Mouse (Mus musculus) hindbrain, embryonic 14.5 days (tissue): ENCODE measurements around the gene Ang4. TPM values are rescaled to one million over a fixed set of nuclear protein-coding genes. Genes with fewer than 3 reads are reported as not detected.
"Not testable (repeated sequence)": the region's sequence is repeated elsewhere in the genome, so short reads cannot be mapped to it uniquely, and the experiment has no call there.

Source experiments
- ATAC-seq: fragments of 200-750 bp; cut with Nextera tagmentation; 2 replicates; pipeline ENCODE4 v1.8.0; 2017; ENCODE audit warnings: moderate number of reproducible peaks, mild to moderate bottlenecking, moderate TSS enrichment, moderate library complexity; ENCODE audit not compliant: low FRiP score
- DNase-seq: peaks from one replicate; pipeline ENCODE4 v3.0.0-alpha.2; 2015; ENCODE audit warnings: low spot score
- H3K27ac ChIP-seq: fragments of 300-500 bp; sonication (generic); 2 replicates; pipeline ENCODE4 v1.5.1; 2014; ENCODE audit warnings: mild to moderate bottlenecking, moderate library complexity
- H3K27me3 ChIP-seq: fragments of 300-500 bp; sonication (generic); 2 replicates; pipeline ENCODE4 v1.6.1; 2014; ENCODE audit warnings: mild to moderate bottlenecking, low read length, mixed read lengths; ENCODE audit not compliant: control insufficient read depth, insufficient read depth
- H3K36me3 ChIP-seq: fragments of 300-500 bp; sonication (generic); replicated peaks from 2 replicates; pipeline ENCODE4 v1.6.1; 2014; ENCODE audit not compliant: control insufficient read depth, insufficient read depth
- H3K4me1 ChIP-seq: fragments of 300-500 bp; sonication (generic); replicated peaks from 2 replicates; pipeline ENCODE4 v1.6.1; 2014; ENCODE audit warnings: antibody characterized with exemption, low read length, mixed read lengths; ENCODE audit not compliant: control insufficient read depth, insufficient read depth
- H3K4me2 ChIP-seq: fragments of 300-500 bp; sonication (generic); replicated peaks from 2 replicates; pipeline ENCODE4 v1.6.1; 2014; ENCODE audit warnings: mild to moderate bottlenecking, moderate library complexity
- H3K4me3 ChIP-seq: fragments of 300-500 bp; sonication (generic); replicated peaks from 2 replicates; pipeline ENCODE4 v1.5.1; 2014; ENCODE audit warnings: mild to moderate bottlenecking, low read length
- H3K9ac ChIP-seq: fragments of 300-500 bp; sonication (generic); 2 replicates; pipeline ENCODE4 v1.6.1; 2014
- H3K9me3 ChIP-seq: fragments of 300-500 bp; sonication (generic); 2 replicates; pipeline ENCODE4 v1.6.1; 2016; ENCODE audit warnings: low read length; ENCODE audit not compliant: control insufficient read depth
- WGBS: fragments of 180-500 bp; shearing (Covaris S2); extraction: QIAGEN DNeasy Blood & Tissue Kit; methylation state at CpG from one replicate; pipeline ENCODE4 v1.1.7; 2014; 5-methylcytosine and 5-hydroxymethylcytosine counted together
- polyA plus RNA-seq: library from polyadenylated mRNA; unstranded; fragments of >200 nt; fragmentation: Nextera tagmentation; extraction: Ambion mirVana; gene quantifications from 2 replicates; pipeline ENCODE4 v1.2.1, GENCODE M21; 2014

Ang4 gene
- polyA plus RNA-seq, result not detected in 2 replicates

DNA sequence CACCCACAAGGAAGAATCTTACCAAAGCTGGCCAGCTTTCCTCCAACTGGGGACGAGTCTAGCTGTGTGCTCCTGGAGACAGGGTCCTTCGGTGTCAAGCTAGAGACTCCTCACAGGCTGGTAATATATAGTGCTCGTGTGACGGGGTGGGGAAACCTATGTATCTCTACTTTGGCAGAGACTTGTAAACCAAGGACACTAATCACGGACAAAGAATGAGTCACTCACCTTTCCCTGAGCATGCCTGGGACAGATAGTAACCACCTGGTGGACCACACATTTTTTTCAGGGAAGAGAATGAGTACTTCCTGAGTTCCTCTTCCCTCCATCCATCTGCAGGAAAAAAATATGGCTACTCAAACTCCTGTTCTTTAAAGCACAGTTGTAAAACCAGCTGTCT is at the start of gene Ang4:
Gene Ang4, minus strand, starts transcription at position 101 of the 400 bp plus-strand sequence.
- WGBS, result 80% methylated on average over 5 of the region's 5 CpGs
- Histone ChIP-seq H3K4me3 (no peak within 1 kb of the TSS), H3K4me2 (no peak within 1 kb of the TSS), H3K27ac (no peak within 1 kb of the TSS), H3K9ac (no peak within 1 kb of the TSS), H3K36me3 (no peaks in the 10 kb centered on the region), H3K9me3 (no peaks in the 10 kb centered on the region), H3K27me3 (no peaks in the 10 kb centered on the region), H3K4me1 (no peaks in the 10 kb centered on the region)
- ATAC-seq, result no peak
- DNase-seq, result no peak

DNA sequence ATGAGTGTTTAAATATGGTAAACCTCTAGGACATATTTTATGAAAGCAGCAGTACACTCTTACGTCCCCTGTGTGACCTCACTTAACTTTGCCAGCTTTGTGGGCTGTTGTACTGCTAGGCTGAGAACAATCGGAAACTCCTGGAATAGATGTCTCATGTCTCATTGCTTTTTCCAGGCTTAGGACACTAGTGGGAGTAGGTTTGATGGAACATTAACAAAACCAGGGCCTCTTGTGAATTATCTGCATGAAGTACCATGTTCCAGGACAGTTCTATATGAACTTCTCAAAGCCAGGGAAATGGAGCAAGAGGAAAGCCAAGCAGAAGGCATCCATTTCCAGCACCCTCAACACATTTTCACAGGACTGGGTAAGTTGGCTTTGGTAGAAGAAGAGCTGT is 26.4 kb upstream of the Ang4 start, which contains the start of gene AY358078:
Gene AY358078, plus strand, starts transcription at position 301 of the 400 bp plus-strand sequence.
- 90% methylated on average over 2 of the region's 2 CpGs for WGBS
- ATAC-seq, result no peak
- no peaks in the 10 kb centered on the region for H3K4me1 ChIP-seq
- no peak for DNase-seq
- no peak within 1 kb of the TSS for H3K9ac ChIP-seq
- no peak within 1 kb of the TSS for H3K27ac ChIP-seq
- H3K4me2 ChIP-seq, result no peak within 1 kb of the TSS
- no peaks in the 10 kb centered on the region for H3K27me3 ChIP-seq
- no peaks in the 10 kb centered on the region for H3K9me3 ChIP-seq
- no peaks in the 10 kb centered on the region for H3K36me3 ChIP-seq
- no peak within 1 kb of the TSS for H3K4me3 ChIP-seq

DNA sequence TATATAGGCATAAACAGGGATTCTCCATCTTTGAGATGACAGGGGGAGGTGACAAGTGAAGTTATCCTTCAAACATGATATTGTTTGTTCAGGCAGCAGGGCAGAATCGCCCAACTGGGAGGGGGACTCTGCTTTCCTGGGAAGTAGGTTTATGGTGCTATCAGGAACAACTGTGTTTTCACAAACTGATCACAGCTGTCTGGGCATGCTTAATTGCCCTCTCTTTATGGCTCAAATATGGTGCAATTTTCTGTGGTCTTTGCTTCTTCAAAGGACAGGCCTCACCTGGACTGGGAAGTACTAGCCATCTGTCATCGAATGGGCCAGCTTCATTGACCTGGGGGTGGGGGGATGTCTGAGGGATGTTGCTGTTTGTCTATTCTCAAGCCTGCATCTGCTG is 20.7 kb upstream of the Ang4 start:
- ATAC-seq, result no peak; the same call in 1 of the 2 replicates
- DNase-seq, result no peak
- H3K36me3 ChIP-seq, result no peaks in the 10 kb centered on the region
- no peak overlapping the region for H3K9ac ChIP-seq
- H3K4me3 ChIP-seq, result no peak overlapping the region
- no peak overlapping the region for H3K27ac ChIP-seq
- no peaks in the 10 kb centered on the region for H3K9me3 ChIP-seq
- H3K4me2 ChIP-seq, result no peak overlapping the region
- no peaks in the 10 kb centered on the region for H3K4me1 ChIP-seq
- 73% methylated on average over 2 of the region's 2 CpGs for WGBS
- H3K27me3 ChIP-seq, result no peaks in the 10 kb centered on the region

DNA sequence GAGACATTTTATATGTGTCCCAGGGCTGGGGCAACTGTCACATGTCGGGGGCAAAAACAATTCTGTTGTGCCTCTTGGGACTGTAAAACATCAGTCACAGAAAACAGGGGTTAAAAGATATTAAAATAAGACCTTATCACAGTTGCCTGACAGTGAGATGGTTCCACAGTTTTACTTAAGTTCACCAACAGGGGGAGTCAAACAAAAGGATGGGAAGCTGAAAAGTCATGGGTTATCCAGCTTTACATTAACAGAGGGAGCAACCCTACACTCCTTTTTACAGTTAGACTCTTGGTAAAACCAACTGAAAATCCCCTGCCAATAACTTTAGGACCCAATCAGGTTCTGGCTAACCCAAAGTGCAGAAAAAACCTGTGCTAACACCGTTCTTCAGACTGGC is 15.8 kb upstream of the Ang4 start:
- Histone ChIP-seq H3K36me3 (no peaks in the 10 kb centered on the region), H3K9ac (no peak overlapping the region), H3K4me3 (no peak overlapping the region), H3K9me3 (no peaks in the 10 kb centered on the region), H3K27ac (no peak overlapping the region), H3K27me3 (no peaks in the 10 kb centered on the region), H3K4me2 (no peak overlapping the region), H3K4me1 (no peaks in the 10 kb centered on the region)
- WGBS, result 84% methylated on average over 2 of the region's 2 CpGs
- ATAC-seq (no peak), DNase-seq (no peak)

DNA sequence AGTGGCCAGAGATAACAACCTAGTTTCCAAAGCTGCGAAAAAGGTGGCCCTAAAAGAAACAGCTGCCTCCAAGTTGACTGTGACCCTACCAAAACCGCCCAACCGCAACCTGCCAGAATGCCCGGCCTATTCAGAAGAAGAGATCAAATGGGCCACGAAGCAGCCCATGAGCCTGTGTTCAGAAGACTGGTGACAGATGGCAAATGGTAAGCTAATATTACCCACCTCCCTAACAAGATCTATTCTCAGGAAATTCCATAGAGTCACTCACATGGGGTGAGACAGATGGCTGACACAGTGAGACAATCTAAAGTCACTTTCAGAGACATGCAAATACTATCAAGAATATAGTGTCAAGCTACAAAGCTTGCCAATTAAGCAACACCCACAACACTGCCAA is 13.7 kb upstream of the Ang4 start:
- no peaks in the 10 kb centered on the region for H3K36me3 ChIP-seq
- ATAC-seq (peak; percentile 62; the same call in 1 of the 2 replicates), DNase-seq (peak; percentile 27)
- no peaks in the 10 kb centered on the region for H3K9me3 ChIP-seq
- no peaks in the 10 kb centered on the region for H3K27me3 ChIP-seq
- no peak overlapping the region for H3K4me3 ChIP-seq
- 54% methylated on average over 5 of the region's 5 CpGs for WGBS
- H3K9ac ChIP-seq, result no peak overlapping the region
- no peak overlapping the region for H3K4me2 ChIP-seq
- no peaks in the 10 kb centered on the region for H3K4me1 ChIP-seq
- H3K27ac ChIP-seq, result no peak overlapping the region

DNA sequence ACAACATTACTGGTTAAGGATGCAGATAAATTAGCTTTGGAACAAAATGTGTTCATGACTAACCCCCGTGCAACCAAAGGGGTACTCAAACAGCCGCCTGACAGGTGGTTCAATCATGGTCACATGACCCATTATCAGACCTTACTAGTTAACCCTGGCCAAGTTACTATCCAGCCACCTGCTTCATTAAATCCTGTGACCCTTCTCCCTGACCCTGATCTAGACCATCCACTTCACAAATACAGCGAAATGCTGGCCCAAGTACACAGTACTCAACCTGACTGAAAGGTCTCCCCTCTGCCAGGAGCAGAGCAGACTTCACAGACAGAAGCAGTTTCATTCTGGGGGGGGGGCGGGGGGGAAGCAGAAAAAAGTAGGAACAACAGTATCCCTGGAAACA is 12.9 kb upstream of the Ang4 start:
- no peak overlapping the region for H3K9ac ChIP-seq
- 76% methylated on average over 4 of the region's 4 CpGs for WGBS
- H3K4me1 ChIP-seq, result no peaks in the 10 kb centered on the region
- no peaks in the 10 kb centered on the region for H3K9me3 ChIP-seq
- no peak overlapping the region for H3K4me3 ChIP-seq
- no peak for ATAC-seq
- H3K4me2 ChIP-seq, result no peak overlapping the region
- no peak for DNase-seq
- no peak overlapping the region for H3K27ac ChIP-seq
- H3K36me3 ChIP-seq, result no peaks in the 10 kb centered on the region
- no peaks in the 10 kb centered on the region for H3K27me3 ChIP-seq

DNA sequence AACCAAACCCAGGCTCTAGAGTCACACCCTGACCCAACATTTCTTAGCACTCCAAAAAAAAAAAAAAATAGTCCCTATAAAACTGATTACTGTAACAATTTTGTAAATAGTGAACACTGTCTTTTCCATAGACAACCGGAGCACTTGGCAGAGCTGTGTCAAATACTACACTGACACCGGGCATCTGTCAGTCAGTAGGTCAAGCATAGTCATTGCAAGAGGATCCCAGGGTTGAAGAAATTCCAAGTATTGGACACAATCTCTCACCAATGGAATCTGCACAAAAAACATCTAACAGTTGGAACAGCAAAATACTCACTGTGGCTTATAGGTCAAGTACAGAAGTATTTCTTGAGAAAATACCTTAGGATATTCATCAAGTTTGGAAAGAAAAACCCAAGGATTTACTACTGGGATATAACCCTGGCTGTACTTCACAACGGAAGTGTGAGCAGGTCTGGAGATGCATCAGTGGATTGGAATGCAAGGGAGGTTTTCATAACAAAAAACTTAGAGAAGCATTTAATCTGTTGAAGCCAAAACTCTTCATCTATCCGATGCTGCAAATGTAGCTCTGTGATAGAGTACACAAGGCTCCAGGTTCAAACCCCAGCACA is 5.6 kb upstream of the Ang4 start:
- WGBS, result 86% methylated on average over 4 of the region's 4 CpGs
- Histone ChIP-seq H3K27ac (no peak overlapping the region), H3K9ac (no peak overlapping the region), H3K27me3 (no peaks in the 10 kb centered on the region), H3K4me1 (no peaks in the 10 kb centered on the region), H3K9me3 (no peaks in the 10 kb centered on the region), H3K36me3 (no peaks in the 10 kb centered on the region), H3K4me2 (no peak overlapping the region), H3K4me3 (no peak overlapping the region)
- DNase-seq (no peak), ATAC-seq (no peak)

DNA sequence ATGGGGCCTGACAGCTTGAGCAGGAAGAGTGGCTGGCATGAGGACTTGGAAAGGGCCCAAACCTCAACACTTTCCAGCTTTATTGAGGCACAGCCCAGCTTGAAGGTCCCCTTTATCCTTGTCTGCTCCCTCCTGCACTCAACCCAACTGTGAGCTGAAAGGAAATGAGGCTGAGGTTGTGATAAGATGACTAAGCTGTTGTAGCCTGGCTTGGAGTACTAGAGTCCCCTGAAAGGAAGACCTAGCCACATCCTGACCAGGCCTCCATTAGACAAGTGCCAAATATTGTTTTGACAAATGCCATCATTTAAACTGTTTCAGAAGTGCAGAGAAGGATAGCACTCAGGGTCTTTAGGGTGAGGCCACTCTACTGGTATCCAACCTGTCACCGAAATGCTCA is 4.4 kb upstream of the Ang4 start:
- H3K27me3 ChIP-seq, result no peaks in the 10 kb centered on the region
- no peaks in the 10 kb centered on the region for H3K4me1 ChIP-seq
- H3K36me3 ChIP-seq, result no peaks in the 10 kb centered on the region
- H3K27ac ChIP-seq, result no peak overlapping the region
- H3K9ac ChIP-seq, result no peak overlapping the region
- no peak overlapping the region for H3K4me2 ChIP-seq
- H3K4me3 ChIP-seq, result no peak overlapping the region
- DNase-seq (no peak), ATAC-seq (no peak)
- no peaks in the 10 kb centered on the region for H3K9me3 ChIP-seq
- WGBS, result 96% methylated on average over 1 of the region's 1 CpGs

DNA sequence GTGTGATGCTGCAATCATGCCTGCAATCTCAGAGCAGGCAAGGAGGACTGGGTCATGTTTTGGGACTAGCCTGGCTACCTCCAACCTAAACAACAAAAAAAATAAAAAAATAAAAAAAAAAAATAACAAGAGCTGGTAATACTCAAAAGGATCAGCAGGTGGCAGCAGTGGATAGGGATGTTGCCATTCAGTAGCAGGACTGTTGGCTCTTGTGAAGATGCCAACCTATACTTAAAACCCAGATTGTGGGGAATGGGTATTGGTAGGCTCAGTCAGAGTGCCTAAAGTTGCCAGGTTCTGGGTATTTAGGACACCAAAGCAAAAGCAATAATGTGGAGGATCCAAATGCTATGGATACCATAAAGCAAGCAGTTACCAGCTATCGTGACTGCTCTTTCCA is 2.0 kb downstream of the Ang4 start:
- not testable (repeated sequence) for H3K27me3 ChIP-seq, H3K4me2 ChIP-seq, ATAC-seq, H3K27ac ChIP-seq, H3K9ac ChIP-seq, DNase-seq, H3K4me1 ChIP-seq, H3K36me3 ChIP-seq, H3K9me3 ChIP-seq, H3K4me3 ChIP-seq
- 93% methylated on average over 1 of the region's 1 CpGs for WGBS

DNA sequence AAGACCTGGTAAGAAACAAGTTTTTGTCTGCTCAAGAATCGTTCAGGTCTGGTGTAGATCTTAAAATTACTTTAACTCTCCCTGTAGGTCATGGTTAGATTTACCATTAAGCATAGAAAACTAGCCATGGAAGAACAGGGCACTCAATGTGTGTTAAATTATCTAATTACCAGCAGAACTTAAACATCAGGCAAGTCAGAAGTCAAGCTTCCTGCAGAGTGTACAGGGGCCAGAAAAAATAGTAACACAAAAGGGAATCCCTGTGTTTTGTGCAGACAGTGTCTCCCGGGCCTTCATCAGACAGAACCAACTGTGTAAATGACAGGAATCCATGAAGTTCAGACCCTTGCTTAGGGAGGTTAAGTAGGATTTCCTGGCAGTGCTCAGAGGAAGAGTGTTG is 17.4 kb downstream of the Ang4 start:
- ATAC-seq (no peak), DNase-seq (no peak)
- Histone ChIP-seq H3K9me3 (no peaks in the 10 kb centered on the region), H3K27ac (no peak overlapping the region), H3K4me1 (no peaks in the 10 kb centered on the region), H3K9ac (no peak overlapping the region), H3K27me3 (no peaks in the 10 kb centered on the region), H3K4me2 (no peak overlapping the region), H3K4me3 (no peak overlapping the region), H3K36me3 (no peaks in the 10 kb centered on the region)
- WGBS, result 68% methylated on average over 2 of the region's 2 CpGs
